Mouse (Mus musculus) layer of hippocampus, adult 2 months (tissue): ENCODE results near the gene Tex101. TPM values are rescaled to one million over a fixed set of nuclear protein-coding genes. Genes with fewer than 3 reads are reported as not detected.
A peak's percentile ranks its signal among the peaks of the same experiment; 100 is the strongest.

ENCODE experiments used
- DNase-seq, 2 experiments: peaks; one replicate each; pipeline ENCODE4 v3.0.0; 2022; ENCODE audit warnings: low spot score in 2 of 2
- H3K27ac ChIP-seq: fragments of 200-600 bp; 2 replicates; pipeline ENCODE4 v1.8.1; 2022
- H3K4me3 ChIP-seq: fragments of 200-600 bp; 2 replicates; pipeline ENCODE4 v1.8.1; 2022; ENCODE audit warnings: mild to moderate bottlenecking
- CTCF ChIP-seq: fragments of 200-600 bp; conservative IDR thresholded peaks from 2 replicates; pipeline ENCODE4 v1.8.1; 2022; ENCODE audit warnings: antibody characterized with exemption, mild to moderate bottlenecking, moderate library complexity
- total RNA-seq, 2 experiments: library from RNA; stranded (reverse); gene quantifications; 2 replicates each; pipeline ENCODE4 v1.2.3; 2021

Gene Tex101
- total RNA-seq, 2 experiments from 2014 or later: not detected

GRCm38 (mm10) chr7:24653681-24654080, 22.8 kb downstream of the Tex101 start:
- peak in 1 of 2 experiments; percentile 62 for DNase-seq
- Histone ChIP-seq H3K27ac (no peak overlapping the region), H3K4me3 (no peak overlapping the region)
- peak; percentile 99 for TF ChIP-seq CTCF

GRCm38 (mm10) chr7:24646486-24646885, 30.0 kb downstream of the Tex101 start:
- DNase-seq: no peak
- Histone ChIP-seq H3K4me3 (no peak overlapping the region), H3K27ac (no peak overlapping the region)
- no peak for TF ChIP-seq CTCF

DNA sequence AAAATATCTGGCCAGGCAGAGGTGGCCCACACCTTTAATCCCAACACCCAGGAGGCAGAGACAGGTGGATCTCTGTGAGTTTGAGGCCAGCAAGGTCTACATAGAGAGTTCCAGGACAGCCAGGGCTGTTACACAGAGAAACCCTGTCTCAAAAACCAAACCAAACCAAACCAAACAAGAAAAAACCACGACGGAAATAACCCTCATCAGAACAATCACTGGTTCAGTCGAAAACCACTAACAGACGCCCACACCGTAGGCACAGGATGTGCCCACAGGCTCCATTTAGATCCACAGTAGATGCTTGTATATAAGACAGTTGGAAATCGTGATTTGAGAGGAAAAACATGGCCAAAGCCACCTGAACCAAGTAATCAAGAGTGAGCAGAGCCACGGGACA, 31.5 kb downstream of the Tex101 start:
- no peak for TF ChIP-seq CTCF
- DNase-seq: no peak
- Histone ChIP-seq H3K27ac (no peak overlapping the region), H3K4me3 (no peak overlapping the region)

DNA sequence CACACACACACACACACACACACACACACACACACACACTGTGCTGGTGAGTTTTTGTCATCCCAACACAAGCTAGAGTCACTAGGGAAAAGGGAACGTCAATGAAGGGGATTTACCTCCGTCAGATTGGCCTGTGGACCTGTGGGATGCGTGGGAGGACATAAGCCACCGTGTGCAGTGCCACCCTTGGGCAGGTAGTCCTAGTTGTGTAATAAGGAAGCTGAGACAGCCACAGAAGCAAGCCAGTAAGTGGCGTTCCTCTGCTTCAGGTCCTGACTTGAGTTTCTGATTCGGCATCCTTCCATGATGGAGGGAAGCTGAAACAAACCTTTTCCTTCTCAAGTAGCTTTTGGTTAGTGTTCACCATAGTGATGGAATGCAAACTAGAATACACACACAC, 32.0 kb downstream of the Tex101 start:
- no peak overlapping the region for H3K27ac ChIP-seq
- TF ChIP-seq CTCF: no peak
- no peak for DNase-seq
- H3K4me3 ChIP-seq: no peak overlapping the region

GRCm38 (mm10) chr7:24642491-24642890, 34.0 kb downstream of the Tex101 start:
- no peak overlapping the region for H3K27ac ChIP-seq
- peak in 1 of 2 experiments; percentile 35 for DNase-seq
- H3K4me3 ChIP-seq: no peak overlapping the region
- TF ChIP-seq CTCF: peak; percentile 84

DNA sequence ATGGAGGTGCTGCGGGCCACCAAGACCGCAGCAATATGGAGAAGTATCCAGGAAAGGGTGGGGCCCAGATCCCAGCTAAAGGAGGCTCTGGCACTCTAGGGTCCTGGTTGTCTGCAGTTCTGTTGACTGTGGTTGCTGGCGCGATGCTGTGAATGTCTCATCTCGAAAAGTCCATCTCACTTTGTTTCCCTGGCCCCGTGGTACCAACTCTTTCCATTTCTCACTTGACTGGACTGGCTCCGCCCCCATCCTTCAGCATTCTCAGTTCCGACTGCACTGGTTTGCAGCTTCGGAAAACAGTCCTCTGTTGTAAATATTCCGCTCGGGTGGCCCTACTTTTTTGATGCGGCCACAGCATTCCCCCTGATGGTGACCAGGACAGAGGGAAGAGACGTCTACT, 36.0 kb downstream of the Tex101 start:
- no peak for TF ChIP-seq CTCF
- H3K27ac ChIP-seq: no peak overlapping the region
- DNase-seq: no peak
- H3K4me3 ChIP-seq: no peak overlapping the region

DNA sequence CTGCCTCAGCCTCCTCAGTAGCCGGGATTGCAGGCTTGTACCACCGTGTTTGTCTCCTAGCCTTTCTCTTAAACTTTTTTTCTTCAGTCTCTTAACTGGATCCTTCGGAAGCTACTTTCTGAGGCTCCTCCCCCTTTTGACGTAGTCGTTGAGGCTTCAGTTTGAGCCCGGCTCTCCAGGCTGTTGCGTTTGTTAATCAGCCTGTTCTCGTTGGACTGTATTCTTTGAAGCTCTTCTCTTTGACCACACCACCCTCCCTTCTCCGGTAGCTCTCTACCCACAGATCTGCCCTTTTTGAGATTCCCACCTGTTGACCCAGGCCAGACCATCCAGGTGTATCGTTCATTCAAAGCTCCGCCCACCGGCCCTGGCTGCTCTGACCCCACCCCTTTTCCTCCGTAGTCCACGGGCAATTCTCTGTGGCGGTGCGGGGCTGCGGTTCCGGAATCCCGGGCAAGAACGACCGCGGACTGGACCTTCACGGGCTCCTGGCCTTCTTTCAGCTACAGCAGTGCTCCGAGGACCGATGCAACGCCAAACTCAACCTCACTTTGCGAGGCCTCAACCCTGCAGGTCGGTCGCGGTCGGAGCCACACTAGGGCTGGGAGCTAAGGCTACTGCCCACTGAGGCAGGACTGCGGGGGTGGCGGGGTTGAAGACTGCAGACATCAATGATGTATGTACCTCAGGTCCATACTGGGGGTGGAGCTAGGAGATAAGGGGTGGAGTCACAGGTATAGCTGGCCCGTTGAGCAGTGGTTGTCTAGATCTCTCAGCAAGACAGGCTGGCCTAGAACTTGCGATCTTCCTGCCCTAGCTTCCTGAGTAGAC, 38.2 kb downstream of the Tex101 start:
- no peak for TF ChIP-seq CTCF
- no peak overlapping the region for H3K27ac ChIP-seq
- H3K4me3 ChIP-seq: peak overlapping the region; percentile 44
- no peak for DNase-seq

DNA sequence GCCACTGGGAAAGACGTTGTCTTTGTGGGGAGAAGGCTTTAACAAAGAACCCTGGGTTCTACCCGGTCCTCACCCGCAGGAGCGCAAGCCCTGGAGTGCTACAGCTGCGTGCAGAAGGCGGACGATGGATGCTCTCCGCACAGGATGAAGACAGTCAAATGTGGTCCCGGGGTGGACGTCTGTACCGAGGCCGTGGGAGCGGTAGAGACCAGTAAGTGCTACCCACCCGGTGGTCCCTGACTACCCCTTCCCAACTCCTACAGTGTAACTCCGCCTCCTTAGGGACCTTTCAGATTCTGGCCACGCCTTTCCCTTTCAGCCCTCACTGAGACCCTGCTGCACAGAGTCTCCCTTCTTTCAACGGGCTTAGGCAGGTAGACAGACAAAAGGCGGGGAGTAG, 39.4 kb downstream of the Tex101 start:
- DNase-seq: no peak
- Histone ChIP-seq H3K27ac (no peak overlapping the region), H3K4me3 (no peak overlapping the region)
- TF ChIP-seq CTCF: no peak

DNA sequence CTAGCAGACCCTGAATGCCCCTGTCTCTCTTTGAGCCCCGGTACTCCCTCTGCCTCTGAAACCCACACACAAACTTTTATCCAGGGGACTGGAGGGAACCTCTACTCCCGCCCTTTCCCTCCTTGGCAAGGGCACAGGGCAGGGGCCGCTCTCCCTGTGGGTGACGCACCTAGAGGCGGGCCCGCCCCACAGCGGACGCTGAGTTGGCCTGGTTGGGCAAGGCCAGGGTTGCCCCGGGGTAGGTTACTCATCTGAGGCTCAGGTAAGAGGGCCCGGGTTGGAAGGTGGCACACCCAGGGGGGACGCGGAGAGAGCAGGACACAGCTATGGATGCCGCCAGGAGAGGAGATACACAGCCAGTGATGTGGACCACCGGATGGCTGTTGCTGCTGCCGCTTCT, 40.2 kb downstream of the Tex101 start, which contains the start of gene Lypd3:
Gene Lypd3 (plus strand): TSS at position 287 of the 400 bp plus-strand sequence.
- H3K4me3 ChIP-seq: no peak within 1 kb of the TSS
- no peak within 1 kb of the TSS for H3K27ac ChIP-seq
- no peak for TF ChIP-seq CTCF
- DNase-seq: no peak

GRCm38 (mm10) chr7:24630116-24630880, 46.2 kb downstream of the Tex101 start:
- Histone ChIP-seq H3K27ac (no peak overlapping the region), H3K4me3 (no peak overlapping the region)
- no peak for TF ChIP-seq CTCF
- no peak for DNase-seq

GRCm38 (mm10) chr7:24629672-24630071, 46.8 kb downstream of the Tex101 start:
- Histone ChIP-seq H3K4me3 (no peak overlapping the region), H3K27ac (no peak overlapping the region)
- no peak for DNase-seq
- no peak for TF ChIP-seq CTCF

GRCm38 (mm10) chr7:24628685-24629610, 47.5 kb downstream of the Tex101 start:
- Histone ChIP-seq H3K4me3 (peak overlapping the region; percentile 43), H3K27ac (no peak overlapping the region)
- TF ChIP-seq CTCF: no peak; the same call in 1 of the 2 replicates
- DNase-seq: peak; percentile 23 to 26
